Comparison of ENCODE assay signal across 18 mouse cellular contexts in the genomic region with DNA sequence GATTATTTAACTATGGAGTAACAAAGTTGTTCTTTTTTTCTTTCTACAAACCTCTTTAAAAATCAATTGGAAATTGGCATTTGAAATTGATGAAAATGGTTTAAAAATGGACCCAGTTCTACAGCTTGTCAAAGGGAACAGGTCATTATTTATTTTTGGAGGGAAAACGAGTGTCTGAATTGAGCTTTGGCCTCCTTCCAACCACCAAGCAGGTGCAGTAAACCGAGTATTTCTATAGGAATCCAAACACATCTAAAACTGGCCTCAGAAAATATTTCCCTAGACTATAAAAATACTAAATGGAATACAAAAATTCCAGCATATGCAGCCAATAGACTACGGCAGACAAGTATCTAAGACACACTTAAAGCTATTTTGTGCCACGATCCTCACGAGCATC.
A peak's percentile ranks its signal among the peaks of the same experiment; 100 is the strongest.
DNase-seq lines count a peak whose midpoint lies in the region; ATAC-seq and TF ChIP-seq lines count a peak whose summit lies in the region.
"Had no signal": no experiment of that assay in that cellular context is flagged by ENCODE, and none has a peak within 500 bp of the region (broad histone marks: within the 10 kb centered on the region; RNA-seq: fewer than 3 reads in every experiment).

No protein-coding gene starts in this region.

- 60% methylated on average over 5 of the region's 5 CpGs for WGBS in heart, embryonic 11.5 days (ENCODE audit: insufficient replicate concordance)

- no peak for TF ChIP-seq CTCF in layer of hippocampus, adult 2 months (conservative IDR thresholded peaks at IDR 0.05)
- no peak for TF ChIP-seq CTCF in E14TG2a.4 (conservative IDR thresholded peaks at IDR 0.05; ENCODE audit: low read length)

- no peak overlapping the region for H3K27ac ChIP-seq in heart, embryonic 11.5 days (ENCODE audit: low read depth, low read length)
- H3K27ac ChIP-seq in layer of hippocampus, adult 2 months: peak overlapping the region; percentile 61
- H3K27ac ChIP-seq: embryonic facial prominence, embryonic 10.5 days; forebrain, embryonic 15.5 days; hindbrain, embryonic 13.5 days; kidney, postnatal 0 days; stomach, postnatal 0 days had no signal

- peak overlapping the region; percentile 22; the same call in 1 of the 2 replicates for H3K4me2 ChIP-seq in heart, embryonic 11.5 days
- H3K4me2 ChIP-seq: forebrain, embryonic 15.5 days; hindbrain, embryonic 13.5 days had no signal

- no peak overlapping the region for H3K4me3 ChIP-seq in heart, embryonic 11.5 days (ENCODE audit: low read depth, low read length)
- no peak overlapping the region for H3K4me3 ChIP-seq in layer of hippocampus, adult 2 months
- H3K4me3 ChIP-seq in E14TG2a.4 (replicated peaks; ENCODE audit: low read length): 0 out of 2 replicates have a peak overlapping the region, but pooled peaks have one; percentile 60
- H3K4me3 ChIP-seq: embryonic facial prominence, embryonic 10.5 days; forebrain, embryonic 15.5 days; hindbrain, embryonic 13.5 days had no signal

- ATAC-seq in heart, embryonic 11.5 days (replicated peaks; ENCODE audit: insufficient number of reproducible peaks, low FRiP score, low TSS enrichment): no peak
- ATAC-seq: forebrain, embryonic 15.5 days had no signal

- intact Hi-C loops in heart, postnatal 36 days (cut with DNase I): no loop called here

- peaks cover 10% of the 10 kb centered on the region; the same call in 1 of the 2 replicates for H3K4me1 ChIP-seq in heart, embryonic 11.5 days (ENCODE audit: control insufficient read depth, insufficient read depth, low read length)
- H3K4me1 ChIP-seq in E14TG2a.4 (replicated peaks; ENCODE audit: low read depth, low read length): peaks cover 50% of the 10 kb centered on the region
- H3K4me1 ChIP-seq: forebrain, embryonic 15.5 days had no signal

- H3K36me3 ChIP-seq in heart, embryonic 11.5 days (ENCODE audit: control insufficient read depth, insufficient read depth, low read length): no peaks in the 10 kb centered on the region
- H3K36me3 ChIP-seq in E14TG2a.4 (ENCODE audit: insufficient read depth, low read length): no peaks in the 10 kb centered on the region

- H3K27me3 ChIP-seq in heart, embryonic 11.5 days (ENCODE audit: control insufficient read depth, insufficient read depth, low read length): no peaks in the 10 kb centered on the region
- H3K27me3 ChIP-seq in E14TG2a.4 (ENCODE audit: insufficient read depth, low read length): peaks cover 24% of the 10 kb centered on the region
- H3K27me3 ChIP-seq: forebrain, embryonic 15.5 days; hindbrain, embryonic 13.5 days had no signal

- peak; percentile 34 for DNase-seq in cerebellum, adult 11-12 months
- DNase-seq in cerebellum, postnatal 36 days: no peak
- DNase-seq in heart, postnatal 36 days: no peak
- DNase-seq in layer of hippocampus, adult 2 months (ENCODE audit: low spot score in 2 of 2): no peak
- DNase-seq in layer of hippocampus, adult 9-10 months (ENCODE audit: low spot score): no peak
- DNase-seq in kidney, postnatal 4 days: no peak
- DNase-seq: gastrocnemius, postnatal 10 days; layer of hippocampus, postnatal 36 days; lung, postnatal 4 days; right cerebral cortex, postnatal 14 days; thymus, postnatal 14 days had no signal

- no peaks in the 10 kb centered on the region for H3K9me3 ChIP-seq in heart, embryonic 11.5 days (replicated peaks; ENCODE audit: control insufficient read depth, low read length)
- peaks cover 11% of the 10 kb centered on the region for H3K9me3 ChIP-seq in E14TG2a.4 (ENCODE audit: low read length)
- H3K9me3 ChIP-seq: forebrain, embryonic 15.5 days; hindbrain, embryonic 13.5 days had no signal

- no peak overlapping the region for H3K9ac ChIP-seq in heart, embryonic 11.5 days (ENCODE audit: low read depth, low read length)
- H3K9ac ChIP-seq: forebrain, embryonic 15.5 days; hindbrain, embryonic 13.5 days had no signal
